In genomic region chr4:48047136-48047765, GRCm38 (mm10) we compare ENCODE assay signal across 8 mouse cellular contexts. TPM values are rescaled to one million over a fixed set of nuclear protein-coding genes. Genes with fewer than 3 reads are reported as not detected.
DNase-seq lines count a peak whose midpoint lies in the region; ATAC-seq and TF ChIP-seq lines count a peak whose summit lies in the region.

No protein-coding gene starts in this region.

- no peaks in the 10 kb centered on the region for H3K36me3 ChIP-seq in forebrain, embryonic 14.5 days (ENCODE audit: control insufficient read depth, insufficient read depth, low read length)
- H3K36me3 ChIP-seq in midbrain, postnatal 0 days (ENCODE audit: insufficient read depth, low read length): no peaks in the 10 kb centered on the region

- peaks cover 44% of the 10 kb centered on the region for H3K27me3 ChIP-seq in forebrain, embryonic 14.5 days (replicated peaks; ENCODE audit: control insufficient read depth, insufficient read depth, low read length)
- H3K27me3 ChIP-seq in midbrain, postnatal 0 days (ENCODE audit: insufficient read depth, low read length): peaks cover 49% of the 10 kb centered on the region

- H3K4me1 ChIP-seq in bone marrow macrophage, adult 2 months (ENCODE audit: control insufficient read depth, insufficient read depth, low read length): no peaks in the 10 kb centered on the region
- peaks cover 29% of the 10 kb centered on the region for H3K4me1 ChIP-seq in forebrain, embryonic 14.5 days (ENCODE audit: control insufficient read depth, insufficient read depth, low read length)
- H3K4me1 ChIP-seq in midbrain, postnatal 0 days (ENCODE audit: insufficient read depth, low read length): peaks cover 14% of the 10 kb centered on the region; the same call in 1 of the 2 replicates

- TF ChIP-seq POLR2A in bone marrow macrophage, adult 2 months (IDR thresholded peaks at IDR 0.05; ENCODE audit: borderline replicate concordance, low read depth, low read length): no peak

- H3K9ac ChIP-seq in forebrain, embryonic 14.5 days (ENCODE audit: low read length): peak overlapping the region; percentile 72
- H3K9ac ChIP-seq in midbrain, postnatal 0 days (replicated peaks; ENCODE audit: low read length, poor library complexity, severe bottlenecking): no peak overlapping the region; the same call in 1 of the 2 replicates

- H3K4me2 ChIP-seq in forebrain, embryonic 14.5 days (ENCODE audit: low read length): peak overlapping the region; percentile 99
- peak overlapping the region; percentile 99 for H3K4me2 ChIP-seq in midbrain, postnatal 0 days (ENCODE audit: low read depth, low read length, poor library complexity, severe bottlenecking)

- WGBS in forebrain, embryonic 14.5 days: under 1% methylated on average over 33 of the region's 33 CpGs
- 2% methylated on average over 32 of the region's 33 CpGs for WGBS in midbrain, postnatal 0 days

- no peak for ATAC-seq in forebrain, embryonic 14.5 days
- no peak for ATAC-seq in midbrain, postnatal 0 days (ENCODE audit: low FRiP score)
- ATAC-seq in megakaryocyte progenitor cell, adult 5-6 weeks (replicated peaks; ENCODE audit: poor library complexity): no peak

- H3K27ac ChIP-seq in bone marrow macrophage, adult 2 months (ENCODE audit: insufficient read depth, low read depth, low read length): no peak overlapping the region
- H3K27ac ChIP-seq in forebrain, embryonic 14.5 days (ENCODE audit: low read depth, low read length): no peak overlapping the region
- no peak overlapping the region for H3K27ac ChIP-seq in midbrain, postnatal 0 days (ENCODE audit: low read depth, low read length)

- TF ChIP-seq CTCF in bone marrow macrophage, adult 2 months (IDR thresholded peaks at IDR 0.05; ENCODE audit: low read depth, low read length): no peak
- no peak for TF ChIP-seq CTCF in midbrain, postnatal 0 days (IDR thresholded peaks at IDR 0.05)

- no peaks in the 10 kb centered on the region for H3K9me3 ChIP-seq in forebrain, embryonic 14.5 days (replicated peaks; ENCODE audit: control insufficient read depth, low read length)
- H3K9me3 ChIP-seq in midbrain, postnatal 0 days (ENCODE audit: low read length): no peaks in the 10 kb centered on the region

- peak overlapping the region; percentile 39 for H3K4me3 ChIP-seq in bone marrow macrophage, adult 2 months (ENCODE audit: insufficient read depth, low read length)
- H3K4me3 ChIP-seq in forebrain, embryonic 14.5 days (ENCODE audit: low read depth, low read length): peak overlapping the region; percentile 68
- H3K4me3 ChIP-seq in midbrain, postnatal 0 days (ENCODE audit: low read depth, low read length): peak overlapping the region; percentile 56

- peak; percentile 34 to 40 for DNase-seq in right cerebral cortex, postnatal 10 days (ENCODE audit: low spot score in 2 of 2)
- no peak for DNase-seq in right cerebral cortex, postnatal 36 days (ENCODE audit: low spot score in 2 of 2)
- DNase-seq in forebrain, embryonic 14.5 days (ENCODE audit: low spot score): peak; percentile 20
- peak; percentile 28 for DNase-seq in kidney, postnatal 10 days
- no peak for DNase-seq in midbrain, postnatal 0 days (ENCODE audit: low spot score)
- DNase-seq in layer of hippocampus, adult 8-10 months (ENCODE audit: low spot score in 2 of 2): no peak

RNA-seq across cellular contexts. Expression of gene Nr4a3, which starts 2.3 kb away (rescaled TPM):
- not detected in 2 replicates for polyA plus RNA-seq in bone marrow macrophage, adult 2 months (2012; ENCODE audit: insufficient read depth, insufficient read length, missing spikeins)
- 3.7 and 5.4 TPM in 2 replicates for polyA plus RNA-seq in forebrain, embryonic 14.5 days (2014; fragmentation: Nextera tagmentation; extraction: Ambion mirVana)
- total RNA-seq in midbrain, postnatal 0 days (2014; rRNA removed): 1.9 and 3.2 TPM in 2 replicates
- polyA plus RNA-seq in midbrain, postnatal 0 days (2015; fragmentation: Nextera tagmentation; extraction: Ambion mirVana): 0.36 and 0.95 TPM in 2 replicates
- total RNA-seq in megakaryocyte progenitor cell, adult 5-6 weeks (2015): 0.59 and 0.88 TPM in 2 replicates
- 0.20 and 2.5 TPM in 2 replicates for total RNA-seq in megakaryocyte progenitor cell, adult 5-6 weeks (2017)
- total RNA-seq in layer of hippocampus, adult 8-10 months (2022): 10 to 100 TPM; 49.2 to 68.0 (median 60.0) TPM

Comparison
In these comparisons a context has a peak if more than half of its experiments do, and no peak if none do; other contexts are left out.
1. DNase-seq: peak in right cerebral cortex, postnatal 10 days (2 of 2), forebrain, embryonic 14.5 days (single experiment) and kidney, postnatal 10 days (single experiment); none in right cerebral cortex, postnatal 36 days (0 of 2), midbrain, postnatal 0 days (single experiment) and layer of hippocampus, adult 8-10 months (0 of 2).
2. RNA of gene Nr4a3, which starts 2.3 kb away (total RNA-seq): 49.2 to 68.0 TPM in layer of hippocampus, adult 8-10 months; 1.9 to 3.2 TPM in midbrain, postnatal 0 days and 0.20 to 2.5 TPM in megakaryocyte progenitor cell, adult 5-6 weeks; every median in the first group is over 10 times any median in the second.
3. Peak in every context shown above with its lines, with median percentiles within 50 percentile points of each other: H3K4me3 ChIP-seq.